Mouse (Mus musculus) limb, embryonic 15.5 days (tissue): ENCODE results near the gene Sec16a. TPM values are rescaled to one million over a fixed set of nuclear protein-coding genes. Genes with fewer than 3 reads are reported as not detected.

Experiments
- ATAC-seq: fragments of 200-750 bp; cut with Nextera tagmentation; 2 replicates; pipeline ENCODE4 v1.8.0; 2017; ENCODE audit warnings: low read depth, moderate TSS enrichment; ENCODE audit not compliant: insufficient number of reproducible peaks, low FRiP score, low TSS enrichment
- H3K27ac ChIP-seq: fragments of 300-500 bp; sonication (generic); 2 replicates; pipeline ENCODE4 v1.5.1; 2015; ENCODE audit warnings: moderate library complexity, mild to moderate bottlenecking, inconsistent platforms
- H3K27me3 ChIP-seq: fragments of 300-500 bp; sonication (generic); 2 replicates; pipeline ENCODE4 v1.6.1; 2015; ENCODE audit warnings: inconsistent platforms
- H3K36me3 ChIP-seq: fragments of 300-500 bp; sonication (generic); 2 replicates; pipeline ENCODE4 v1.6.1; 2015; ENCODE audit warnings: inconsistent platforms
- H3K4me1 ChIP-seq: fragments of 300-500 bp; sonication (generic); 2 replicates; pipeline ENCODE4 v1.6.1; 2015; ENCODE audit warnings: inconsistent platforms
- H3K4me2 ChIP-seq: fragments of 300-500 bp; sonication (generic); 2 replicates; pipeline ENCODE4 v1.6.1; 2015; ENCODE audit warnings: mild to moderate bottlenecking, inconsistent platforms
- H3K4me3 ChIP-seq: fragments of 300-500 bp; sonication (generic); 2 replicates; pipeline ENCODE4 v1.5.1; 2015; ENCODE audit warnings: mild to moderate bottlenecking, inconsistent platforms
- H3K9ac ChIP-seq: fragments of 300-500 bp; sonication (generic); 2 replicates; pipeline ENCODE4 v1.6.1; 2015; ENCODE audit warnings: inconsistent platforms
- H3K9me3 ChIP-seq: fragments of 300-500 bp; sonication (generic); 2 replicates; pipeline ENCODE4 v1.6.1; 2016; ENCODE audit warnings: inconsistent platforms
- WGBS: fragments of 180-500 bp; shearing (Covaris S2); methylation state at CpG from one replicate; pipeline ENCODE4 v1.1.7; 2015; 5-methylcytosine and 5-hydroxymethylcytosine counted together
- polyA plus RNA-seq: library from polyadenylated mRNA; unstranded; fragments of >200 nt; fragmentation: Nextera tagmentation; extraction: Ambion mirVana; gene quantifications from 2 replicates; pipeline ENCODE4 v1.2.1, GENCODE M21; 2015

Gene Sec16a
- polyA plus RNA-seq, 1 experiment from 2014 or later, result 30.5 TPM

DNA sequence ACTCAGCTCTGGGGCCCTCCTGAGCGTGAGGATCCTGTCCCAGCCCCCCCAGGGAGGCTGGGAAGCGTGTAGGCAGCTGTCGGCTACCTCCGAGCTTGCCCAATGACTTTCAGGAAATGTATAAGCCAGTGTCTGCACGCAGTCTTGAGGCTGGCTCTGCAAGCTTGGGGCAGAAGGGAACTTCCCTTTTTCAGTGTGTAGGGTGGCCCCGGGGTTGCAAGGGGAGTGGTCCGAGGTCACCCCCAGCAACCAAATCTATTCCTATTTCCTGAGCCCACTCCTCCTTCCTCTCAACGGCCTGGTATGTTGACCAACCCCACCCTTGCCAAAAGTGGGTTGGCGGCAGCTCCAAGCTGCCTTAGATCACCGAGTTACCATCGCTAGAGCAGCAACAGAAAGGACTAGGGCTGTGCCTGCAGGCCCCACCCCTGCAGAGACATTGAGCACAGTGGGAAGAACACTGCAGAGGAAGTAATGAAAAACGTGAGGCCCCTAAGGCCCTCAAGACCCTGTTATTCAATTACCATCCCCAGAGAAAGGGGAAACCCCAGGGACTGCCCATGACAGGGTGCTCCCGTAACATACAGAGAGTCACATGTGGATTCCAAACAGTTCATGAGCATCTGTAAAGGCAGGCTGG is 38.3 kb upstream of the Sec16a start:
- Histone ChIP-seq H3K36me3 (peaks cover 61% of the 10 kb centered on the region), H3K9ac (no peak overlapping the region), H3K27ac (peak overlapping the region; percentile 47; the same call in 1 of the 2 replicates), H3K9me3 (no peaks in the 10 kb centered on the region), H3K4me2 (no peak overlapping the region), H3K4me3 (no peak overlapping the region), H3K4me1 (peaks cover 53% of the 10 kb centered on the region), H3K27me3 (no peaks in the 10 kb centered on the region)
- no peak for ATAC-seq
- 57% methylated on average over 13 of the region's 13 CpGs for WGBS

DNA sequence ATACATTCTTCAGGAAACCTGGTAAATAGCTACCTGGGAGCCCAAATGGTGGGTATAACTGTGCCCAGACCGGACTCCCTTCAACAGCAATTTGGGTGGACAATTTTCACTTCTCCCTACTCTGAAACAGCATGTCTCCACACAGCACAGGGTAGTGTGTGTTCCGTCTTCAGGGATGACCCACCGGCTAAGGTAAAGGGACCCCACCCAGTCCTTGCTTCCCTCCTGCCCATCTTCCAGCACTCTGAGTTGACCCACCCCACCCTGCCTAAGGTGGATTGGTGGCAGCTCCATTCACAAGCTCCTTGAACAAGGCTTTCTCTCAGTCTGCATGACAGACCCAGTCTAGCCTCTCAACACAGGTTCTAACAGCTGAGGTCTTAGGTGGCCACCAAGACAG is 37.8 kb upstream of the Sec16a start:
- no peak overlapping the region for H3K4me2 ChIP-seq

DNA sequence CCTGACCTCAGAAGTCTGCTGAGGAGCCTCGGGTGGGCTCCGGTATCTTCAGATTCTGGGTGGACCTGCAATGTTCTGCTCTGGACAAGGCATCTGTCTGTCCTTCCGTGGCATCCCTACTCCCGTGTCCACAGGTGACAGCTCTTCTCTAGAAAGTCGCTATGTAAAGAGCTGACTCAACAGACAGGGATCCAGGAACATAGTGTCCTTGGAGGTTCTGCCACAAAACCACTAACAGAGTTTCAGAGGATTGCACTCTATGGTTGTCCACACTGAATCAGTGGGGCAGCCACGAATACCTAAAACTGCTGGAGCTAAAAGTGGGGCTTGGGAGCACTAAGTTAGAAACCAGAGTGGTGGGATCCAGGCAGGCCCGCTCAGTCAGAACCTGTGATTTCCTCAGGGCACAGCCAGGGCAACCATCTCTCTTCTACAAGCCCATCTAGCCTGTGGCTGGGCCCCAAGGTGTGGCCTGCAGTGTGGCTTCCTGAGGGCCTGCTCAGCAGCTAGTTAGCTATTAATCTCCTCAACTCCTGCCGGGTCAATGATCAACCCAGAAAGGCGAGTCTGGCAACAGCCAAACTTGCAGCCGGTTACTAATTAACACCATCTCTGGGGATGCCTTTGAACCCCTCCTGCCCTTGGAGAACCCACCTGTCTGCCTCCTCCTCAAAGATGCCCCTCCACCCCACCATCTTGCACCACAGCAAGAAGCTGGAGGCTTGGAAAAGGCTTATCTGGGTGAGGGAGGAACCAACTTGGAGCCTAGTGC is 36.9 kb upstream of the Sec16a start:
- Histone ChIP-seq H3K4me2 (no peak overlapping the region), H3K4me1 (peaks cover 39% of the 10 kb centered on the region), H3K4me3 (no peak overlapping the region), H3K36me3 (peaks cover 76% of the 10 kb centered on the region), H3K9ac (no peak overlapping the region), H3K27ac (peak overlapping the region; percentile 19; the same call in 1 of the 2 replicates), H3K9me3 (no peaks in the 10 kb centered on the region), H3K27me3 (no peaks in the 10 kb centered on the region)
- ATAC-seq, result no peak
- WGBS, result 70% methylated on average over 10 of the region's 10 CpGs

More for the DNA sequence above, 37.8 kb upstream of the Sec16a start:
- Histone ChIP-seq H3K27me3 (no peaks in the 10 kb centered on the region), H3K9ac (no peak overlapping the region), H3K36me3 (peaks cover 67% of the 10 kb centered on the region), H3K4me1 (peaks cover 48% of the 10 kb centered on the region), H3K9me3 (no peaks in the 10 kb centered on the region), H3K27ac (peak overlapping the region; percentile 47; the same call in 1 of the 2 replicates), H3K4me3 (no peak overlapping the region)
- 88% methylated on average over 3 of the region's 3 CpGs for WGBS
- no peak for ATAC-seq

DNA sequence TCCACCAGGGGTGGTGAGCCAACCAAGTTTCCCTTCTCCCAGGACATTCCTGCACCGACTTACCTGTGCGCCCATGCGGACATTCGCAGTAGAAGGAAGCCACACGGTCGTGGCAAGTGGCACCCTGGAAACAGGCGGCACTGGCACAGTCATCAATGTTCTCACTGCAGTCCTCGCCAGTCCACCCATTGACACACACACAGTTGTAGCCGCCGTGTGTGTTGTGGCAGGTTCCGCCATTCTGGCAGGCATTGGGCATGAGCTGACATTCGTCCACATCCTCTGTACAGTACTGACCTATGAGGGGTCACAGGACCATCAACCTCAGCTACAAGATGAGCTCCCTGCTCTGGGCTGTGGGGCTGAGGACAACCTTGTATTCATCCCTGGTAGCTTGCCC is 35.9 kb upstream of the Sec16a start:
- Histone ChIP-seq H3K9ac (no peak overlapping the region), H3K27me3 (no peaks in the 10 kb centered on the region), H3K4me1 (peaks cover 29% of the 10 kb centered on the region), H3K4me2 (no peak overlapping the region), H3K9me3 (no peaks in the 10 kb centered on the region), H3K36me3 (peaks cover 86% of the 10 kb centered on the region), H3K4me3 (no peak overlapping the region), H3K27ac (no peak overlapping the region)
- ATAC-seq, result no peak
- 96% methylated on average over 12 of the region's 12 CpGs for WGBS

DNA sequence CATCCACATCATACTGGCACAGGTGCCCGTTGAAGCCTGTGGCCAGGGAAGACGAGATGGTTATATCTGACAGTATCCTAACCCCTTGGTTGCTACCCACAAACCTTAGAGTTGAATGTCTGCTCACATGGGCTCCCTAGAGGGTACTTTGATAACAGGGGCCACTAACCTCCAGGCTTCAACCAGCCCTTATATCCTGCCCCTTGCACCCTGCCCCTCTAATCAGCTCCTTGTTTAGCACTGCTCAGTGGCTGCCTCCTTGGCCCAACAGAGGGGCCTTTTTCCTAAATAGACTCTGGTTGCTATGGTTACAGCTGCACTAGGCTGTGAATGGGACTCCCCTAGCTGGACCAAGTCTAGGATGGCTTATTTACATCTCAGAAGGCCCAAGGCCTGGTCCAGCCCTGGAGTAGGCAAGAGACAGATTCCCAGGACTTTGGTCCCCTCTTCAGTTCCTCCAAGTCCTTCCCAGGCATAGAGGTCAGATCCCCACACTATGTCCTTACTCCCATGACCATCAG is 33.7 kb upstream of the Sec16a start:
- no peak for ATAC-seq
- H3K36me3 ChIP-seq, result peaks cover 96% of the 10 kb centered on the region

DNA sequence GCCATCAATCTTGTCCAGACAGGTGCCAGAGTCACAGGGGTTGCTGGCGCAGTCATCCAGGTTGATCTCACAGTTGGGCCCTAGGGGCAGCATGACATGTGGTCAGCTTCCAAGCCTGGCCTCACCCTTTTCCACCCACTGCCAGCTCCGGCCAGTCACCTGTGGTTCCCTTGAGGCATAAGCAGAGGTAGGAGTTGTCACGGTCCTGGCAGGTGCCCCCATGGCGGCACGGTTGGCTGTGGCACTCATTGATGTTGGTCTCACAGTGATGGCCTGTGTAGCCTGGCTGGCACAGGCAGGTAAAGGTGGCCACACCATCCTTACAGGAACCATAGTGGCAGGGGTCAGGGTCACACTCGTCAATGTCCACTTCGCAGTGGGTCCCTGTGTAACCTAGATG is 32.9 kb upstream of the Sec16a start:
- H3K27ac ChIP-seq, result no peak overlapping the region
- ATAC-seq, result no peak
- H3K36me3 ChIP-seq, result peaks cover 97% of the 10 kb centered on the region
- H3K4me3 ChIP-seq, result no peak overlapping the region
- H3K4me1 ChIP-seq, result peaks cover 10% of the 10 kb centered on the region
- H3K9ac ChIP-seq, result no peak overlapping the region
- H3K9me3 ChIP-seq, result no peaks in the 10 kb centered on the region
- H3K4me2 ChIP-seq, result no peak overlapping the region
- WGBS, result 93% methylated on average over 7 of the region's 7 CpGs
- no peaks in the 10 kb centered on the region for H3K27me3 ChIP-seq

More for the DNA sequence above, 33.7 kb upstream of the Sec16a start:
- no peak overlapping the region for H3K9ac ChIP-seq
- H3K27me3 ChIP-seq, result no peaks in the 10 kb centered on the region
- peaks cover 18% of the 10 kb centered on the region for H3K4me1 ChIP-seq
- H3K4me3 ChIP-seq, result no peak overlapping the region
- H3K4me2 ChIP-seq, result no peak overlapping the region
- no peaks in the 10 kb centered on the region for H3K9me3 ChIP-seq
- WGBS, result 94% methylated on average over 2 of the region's 2 CpGs
- no peak overlapping the region for H3K27ac ChIP-seq

DNA sequence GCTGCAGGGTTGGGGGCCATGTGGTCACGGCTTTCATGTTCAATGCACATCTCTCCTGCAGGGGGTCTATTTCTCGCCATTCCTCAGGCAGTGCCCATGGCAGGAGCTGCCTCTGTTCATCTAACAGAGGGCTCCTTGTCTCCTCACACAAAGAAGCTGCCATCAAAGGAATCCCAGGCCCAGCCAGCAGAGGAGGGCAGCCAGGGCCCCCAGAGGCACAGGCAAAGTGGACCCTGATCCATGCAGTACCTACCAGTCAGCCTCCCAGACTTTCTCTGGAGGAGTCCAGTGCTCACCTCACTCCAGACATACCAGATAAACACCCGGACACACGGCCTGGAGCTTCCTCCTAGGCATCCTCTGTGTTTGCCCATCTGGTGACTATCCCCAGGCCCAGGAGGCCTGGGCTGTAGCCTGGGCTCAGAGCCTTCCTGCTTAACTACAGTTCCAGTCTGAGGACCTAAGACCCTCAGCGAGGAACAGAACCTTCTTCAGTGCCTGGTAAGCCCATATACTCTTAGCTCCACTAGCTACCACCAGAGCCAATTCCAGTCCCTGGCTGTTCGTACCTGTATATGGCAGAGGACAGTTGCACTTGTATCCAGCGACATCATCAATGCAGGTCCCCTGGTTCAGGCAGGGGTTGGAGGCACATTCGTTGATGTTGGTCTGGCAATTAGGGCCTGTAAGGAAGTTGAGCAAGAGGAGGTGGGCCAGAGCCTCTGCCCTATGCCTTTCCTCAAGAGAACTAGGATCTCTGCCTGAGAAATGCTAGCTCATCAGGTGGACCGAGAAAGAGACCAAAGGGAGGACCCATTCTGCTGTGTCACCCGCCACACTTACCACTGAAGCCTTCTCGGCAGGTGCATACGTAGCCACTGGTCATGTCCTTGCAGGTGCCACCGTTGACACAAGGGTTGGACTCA is 30.8 kb upstream of the Sec16a start:
- Histone ChIP-seq H3K4me3 (no peak overlapping the region), H3K36me3 (peaks cover 99% of the 10 kb centered on the region), H3K9ac (no peak overlapping the region), H3K4me2 (no peak overlapping the region), H3K27ac (peak overlapping the region; percentile 54), H3K27me3 (no peaks in the 10 kb centered on the region), H3K9me3 (no peaks in the 10 kb centered on the region), H3K4me1 (no peaks in the 10 kb centered on the region)
- ATAC-seq, result no peak
- WGBS, result 75% methylated on average over 13 of the region's 13 CpGs

DNA sequence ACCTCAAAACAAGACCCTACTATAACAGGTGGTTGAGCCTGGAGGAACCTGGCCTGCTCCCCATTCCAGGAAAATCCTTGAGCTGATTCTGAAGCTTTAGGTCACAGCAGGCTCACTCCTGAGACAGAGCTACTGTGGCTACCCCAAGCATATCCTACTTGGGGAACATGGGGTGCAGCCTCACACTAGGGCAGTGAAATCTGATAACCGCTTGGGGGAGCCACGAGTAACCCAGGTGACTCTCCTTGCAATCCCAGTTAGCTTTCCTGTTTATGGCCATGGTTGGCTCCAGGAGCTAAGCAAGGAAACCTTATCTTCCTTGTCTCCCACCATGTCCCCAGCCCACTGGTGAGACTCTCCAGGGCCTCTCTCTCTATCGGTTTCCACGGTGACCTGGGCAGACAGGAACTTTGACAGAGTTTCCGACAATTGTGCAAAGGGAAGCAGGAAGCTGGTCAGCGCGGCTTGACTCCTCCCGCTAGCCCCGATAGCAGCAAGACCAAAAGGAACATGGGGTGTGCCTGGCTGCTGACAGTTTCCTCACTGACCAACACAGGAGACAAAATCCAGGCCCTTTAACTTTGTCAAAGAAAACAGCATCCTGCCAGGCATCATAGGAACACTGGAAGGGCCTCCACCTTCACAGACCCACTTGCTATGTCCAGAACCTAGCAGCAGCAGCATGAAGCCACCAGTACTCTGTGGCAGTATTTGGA is 29.9 kb upstream of the Sec16a start:
- no peak overlapping the region for H3K9ac ChIP-seq
- peaks cover 99% of the 10 kb centered on the region for H3K36me3 ChIP-seq
- no peak for ATAC-seq
- H3K27me3 ChIP-seq, result no peaks in the 10 kb centered on the region
- WGBS, result 58% methylated on average over 9 of the region's 9 CpGs
- no peaks in the 10 kb centered on the region for H3K9me3 ChIP-seq
- no peak overlapping the region for H3K4me2 ChIP-seq
- H3K4me3 ChIP-seq, result no peak overlapping the region
- H3K27ac ChIP-seq, result peak overlapping the region; percentile 54
- H3K4me1 ChIP-seq, result no peaks in the 10 kb centered on the region

DNA sequence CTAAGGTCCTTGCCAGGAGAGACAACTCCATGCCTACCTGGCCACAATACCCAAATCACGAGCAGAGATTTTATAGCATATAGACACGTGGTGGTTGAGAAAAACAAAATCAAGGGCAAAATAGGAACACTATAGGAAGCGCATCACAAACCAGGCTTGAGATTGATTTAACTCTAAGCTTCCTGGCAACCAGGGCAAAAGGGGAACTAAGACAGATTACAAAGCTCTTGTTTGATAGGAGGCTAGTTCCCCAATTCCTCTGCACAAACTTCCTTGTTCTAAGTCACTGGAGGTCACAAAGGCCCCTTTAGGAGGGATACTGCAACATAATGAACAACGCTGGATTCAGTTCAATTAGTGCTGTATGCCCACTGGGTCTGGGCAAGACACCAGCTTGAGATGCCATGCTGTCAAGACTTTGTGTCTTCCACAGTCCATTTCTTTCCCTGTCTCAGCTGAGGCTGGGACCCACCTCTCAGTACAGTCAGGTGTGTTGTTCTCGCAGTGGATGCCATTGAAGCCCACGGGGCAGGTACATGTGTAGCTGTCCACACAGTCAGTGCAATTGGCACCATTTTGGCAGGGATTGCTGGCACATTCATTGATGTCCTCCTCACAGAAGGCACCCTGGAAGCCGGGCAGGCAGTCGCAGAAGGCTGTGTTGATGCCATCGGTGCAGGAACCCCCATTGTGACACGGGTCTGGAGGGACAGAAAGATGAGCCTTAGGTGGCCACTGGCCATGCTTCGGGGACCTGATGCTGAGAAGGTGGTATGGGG is 27.5 kb upstream of the Sec16a start:
- 91% methylated on average over 11 of the region's 11 CpGs for WGBS
- Histone ChIP-seq H3K4me2 (no peak overlapping the region), H3K36me3 (peaks cover 99% of the 10 kb centered on the region)

DNA sequence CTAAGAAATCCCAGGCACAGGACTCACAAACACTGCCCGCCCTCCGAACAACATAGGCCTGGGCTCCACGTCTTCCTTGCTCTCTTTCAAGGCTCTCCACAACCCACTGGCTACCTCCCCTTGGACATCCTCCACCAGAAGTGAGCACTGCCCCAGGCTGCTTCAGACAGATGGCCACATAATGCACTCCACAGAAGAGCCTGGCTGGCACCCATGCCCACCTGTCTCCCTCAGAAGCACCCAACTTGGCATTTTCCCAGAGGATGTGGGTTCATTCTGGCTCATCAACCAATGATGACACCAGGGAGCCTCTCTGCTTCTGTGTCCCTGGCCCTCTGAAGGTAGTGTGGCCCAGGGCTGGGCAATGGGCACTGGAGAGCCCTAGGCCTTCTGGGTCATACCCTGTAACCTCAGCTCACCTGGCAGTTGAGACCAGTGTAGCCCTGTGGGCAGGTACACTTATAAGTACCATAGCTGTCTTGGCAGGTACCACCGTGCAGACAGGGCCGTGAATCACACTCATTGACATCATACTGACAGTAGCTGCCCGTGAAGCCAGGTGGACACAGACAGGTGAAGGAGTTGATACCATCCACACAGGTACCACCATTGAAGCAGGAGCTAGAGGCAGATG is 26.8 kb upstream of the Sec16a start:
- Histone ChIP-seq H3K9me3 (no peaks in the 10 kb centered on the region), H3K4me2 (no peak overlapping the region), H3K36me3 (peaks cover 99% of the 10 kb centered on the region), H3K4me3 (no peak overlapping the region), H3K27me3 (no peaks in the 10 kb centered on the region), H3K27ac (no peak overlapping the region), H3K4me1 (no peaks in the 10 kb centered on the region), H3K9ac (no peak overlapping the region)
- ATAC-seq, result no peak
- 86% methylated on average over 6 of the region's 6 CpGs for WGBS

More for the DNA sequence above, 27.5 kb upstream of the Sec16a start:
- no peaks in the 10 kb centered on the region for H3K9me3 ChIP-seq
- no peaks in the 10 kb centered on the region for H3K4me1 ChIP-seq
- no peak overlapping the region for H3K9ac ChIP-seq
- ATAC-seq, result no peak
- H3K27me3 ChIP-seq, result no peaks in the 10 kb centered on the region
- no peak overlapping the region for H3K27ac ChIP-seq
- H3K4me3 ChIP-seq, result no peak overlapping the region
